ENCODE assay signal across 9 mouse cellular contexts in the genomic region with DNA sequence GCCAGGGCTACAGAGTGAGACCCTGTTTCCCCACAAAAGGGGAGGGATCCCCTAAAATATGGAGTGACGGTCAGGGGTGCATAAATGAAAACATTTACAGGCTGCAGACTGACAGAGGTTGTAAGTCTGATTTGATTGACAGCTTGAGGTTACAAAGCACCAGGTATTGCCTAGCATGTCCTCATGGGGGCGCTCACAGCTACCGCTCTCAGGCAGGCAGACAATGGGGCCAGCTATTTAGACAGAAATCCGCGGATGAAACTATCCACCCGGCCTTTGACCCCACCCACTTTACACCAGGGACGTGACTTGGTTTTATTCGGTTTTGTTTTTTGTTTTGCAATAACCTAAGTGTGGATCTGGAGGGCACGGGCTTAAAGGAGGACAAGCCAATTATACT. TPM values are rescaled to one million over a fixed set of nuclear protein-coding genes. Genes with fewer than 3 reads are reported as not detected.
DNase-seq lines count a peak whose midpoint lies in the region; ATAC-seq and TF ChIP-seq lines count a peak whose summit lies in the region.
"Had no signal": no experiment of that assay in that cellular context is flagged by ENCODE, and none has a peak within 500 bp of the region (broad histone marks: within the 10 kb centered on the region; RNA-seq: fewer than 3 reads in every experiment).

No protein-coding gene starts in this region.

- 10% methylated on average over 9 of the region's 9 CpGs for WGBS in forebrain, embryonic 11.5 days
- 10% methylated on average over 9 of the region's 9 CpGs for WGBS in liver, embryonic 14.5 days (ENCODE audit: insufficient replicate concordance)

- H3K4me2 ChIP-seq in forebrain, embryonic 11.5 days (ENCODE audit: low read depth, low read length, severe bottlenecking) = no peak overlapping the region
- no peak overlapping the region for H3K4me2 ChIP-seq in liver, embryonic 14.5 days (ENCODE audit: low read depth)

- DNase-seq in layer of hippocampus, adult 2 months (ENCODE audit: low spot score in 2 of 2) = peak in 1 of 2 experiments; percentile 62
- DNase-seq in layer of hippocampus, adult 9-11 months = no peak
- peak; percentile 83 for DNase-seq in ES-CJ7 (ENCODE audit: low read depth, low spot score)
- peak; percentile 63 to 66 for DNase-seq in adrenal gland, postnatal 36 days
- peak; percentile 83 for DNase-seq in forebrain, embryonic 11.5 days (ENCODE audit: low spot score)
- DNase-seq in liver, embryonic 14.5 days (ENCODE audit: low read depth in 3 of 3, low spot score in 3 of 3) = peak; percentile 14 to 22 (median 14)
- no peak for DNase-seq in ovary, postnatal 10 days (ENCODE audit: low spot score)

- TF ChIP-seq EP300 in liver, embryonic 14.5 days (IDR thresholded peaks at IDR 0.05; ENCODE audit: low read depth) = no peak

- no peak overlapping the region for H3K9ac ChIP-seq in forebrain, embryonic 11.5 days (ENCODE audit: low read length)
- H3K9ac ChIP-seq in liver, embryonic 14.5 days (replicated peaks) = no peak overlapping the region

- no peaks in the 10 kb centered on the region for H3K36me3 ChIP-seq in forebrain, embryonic 11.5 days (ENCODE audit: control insufficient read depth, insufficient read depth, low read length)
- no peaks in the 10 kb centered on the region for H3K36me3 ChIP-seq in liver, embryonic 14.5 days (replicated peaks; ENCODE audit: control insufficient read depth, insufficient read depth, low read depth)

- 0 out of 2 replicates have a peak, but pooled peaks have one; percentile 18 for ATAC-seq in forebrain, embryonic 11.5 days (replicated peaks; ENCODE audit: low FRiP score)
- ATAC-seq in liver, embryonic 14.5 days (ENCODE audit: insufficient read depth) = no peak
- ATAC-seq in neutrophil, adult 5-6 weeks (ENCODE audit: extremely low read depth, insufficient number of reproducible peaks, low FRiP score, poor library complexity, severe bottlenecking) = peak; percentile 36; the same call in 1 of the 2 replicates

- no peaks in the 10 kb centered on the region for H3K27me3 ChIP-seq in forebrain, embryonic 11.5 days (ENCODE audit: control insufficient read depth, insufficient read depth, low read length)
- no peaks in the 10 kb centered on the region for H3K27me3 ChIP-seq in liver, embryonic 14.5 days (ENCODE audit: control insufficient read depth, insufficient read depth, low read length)

- H3K9me3 ChIP-seq in forebrain, embryonic 11.5 days (ENCODE audit: control insufficient read depth, low read length) = no peaks in the 10 kb centered on the region
- no peaks in the 10 kb centered on the region for H3K9me3 ChIP-seq in liver, embryonic 14.5 days (ENCODE audit: control insufficient read depth, low read length)

- no peak overlapping the region for H3K4me3 ChIP-seq in layer of hippocampus, adult 2 months
- no peak overlapping the region for H3K4me3 ChIP-seq in forebrain, embryonic 11.5 days (ENCODE audit: low read depth, low read length)
- H3K4me3 ChIP-seq in liver, embryonic 14.5 days (ENCODE audit: insufficient read depth in 1 of 2, low read depth in 2 of 2, low read length in 2 of 2) = no peak overlapping the region

- H3K4me1 ChIP-seq in forebrain, embryonic 11.5 days (replicated peaks; ENCODE audit: control insufficient read depth, insufficient read depth, low read length) = peaks cover 2% of the 10 kb centered on the region; the same call in 1 of the 2 replicates
- H3K4me1 ChIP-seq in liver, embryonic 14.5 days (replicated peaks; ENCODE audit: control insufficient read depth in 2 of 2, insufficient read depth in 2 of 2, low read length in 1 of 2) = no peaks in the 10 kb centered on the region

- TF ChIP-seq CTCF in layer of hippocampus, adult 2 months (conservative IDR thresholded peaks at IDR 0.05) = peak; percentile 84
- peak; percentile 68 for TF ChIP-seq CTCF in liver, embryonic 14.5 days (IDR thresholded peaks at IDR 0.05; ENCODE audit: low read depth)

- H3K27ac ChIP-seq in layer of hippocampus, adult 2 months = no peak overlapping the region
- H3K27ac ChIP-seq in forebrain, embryonic 11.5 days (ENCODE audit: low read depth, low read length) = no peak overlapping the region
- H3K27ac ChIP-seq in liver, embryonic 14.5 days = no peak overlapping the region

RNA-seq across cellular contexts. Expression of gene Trpm4, which starts 24.1 kb away (rescaled TPM):
- 10 to 100 TPM; 12.8 to 16.5 TPM for total RNA-seq in layer of hippocampus, adult 2 months (2021)
- total RNA-seq in adrenal gland, postnatal 36 days (2021) = 1 to 10 TPM; 5.7 to 8.5 TPM
- 5.6 and 6.8 TPM in 2 replicates for polyA plus RNA-seq in forebrain, embryonic 11.5 days (2014; fragmentation: Nextera tagmentation; extraction: Ambion mirVana)
- 0.70 and 0.87 TPM in 2 replicates for polyA plus RNA-seq in liver, embryonic 14.5 days (2012; rRNA removed)
- polyA plus RNA-seq in liver, embryonic 14.5 days (2014; fragmentation: Nextera tagmentation; extraction: Ambion mirVana) = 0.43 and 0.60 TPM in 2 replicates
- 2.6 and 5.2 TPM in 2 replicates for total RNA-seq in neutrophil, adult 5-6 weeks (2017)

RNA-seq across cellular contexts. Expression of gene Hrc, which starts 25.6 kb away (rescaled TPM):
- total RNA-seq in layer of hippocampus, adult 2 months (2021) = under 1 TPM; 0.22 to 0.33 TPM
- total RNA-seq in adrenal gland, postnatal 36 days (2021) = under 1 TPM in 1 of 2 experiments, not detected in 1; 0.13 TPM
- not detected in 2 replicates for polyA plus RNA-seq in forebrain, embryonic 11.5 days (2014; fragmentation: Nextera tagmentation; extraction: Ambion mirVana)
- 0.02 and 0.07 TPM in 2 replicates for polyA plus RNA-seq in liver, embryonic 14.5 days (2012; rRNA removed)
- not detected in 2 replicates for polyA plus RNA-seq in liver, embryonic 14.5 days (2014; fragmentation: Nextera tagmentation; extraction: Ambion mirVana)
- total RNA-seq in neutrophil, adult 5-6 weeks (2017) = not detected in 2 replicates

RNA-seq across cellular contexts. Expression of gene Slc6a21, which starts 32.1 kb away (rescaled TPM):
- total RNA-seq in layer of hippocampus, adult 2 months (2021) = not detected
- under 1 TPM in 1 of 2 experiments, not detected in 1; 0.13 TPM for total RNA-seq in adrenal gland, postnatal 36 days (2021)
- not detected in 2 replicates for polyA plus RNA-seq in forebrain, embryonic 11.5 days (2014; fragmentation: Nextera tagmentation; extraction: Ambion mirVana)
- polyA plus RNA-seq in liver, embryonic 14.5 days (2012; rRNA removed) = not detected in 2 replicates
- polyA plus RNA-seq in liver, embryonic 14.5 days (2014; fragmentation: Nextera tagmentation; extraction: Ambion mirVana) = not detected in 2 replicates
- not detected in 2 replicates for total RNA-seq in neutrophil, adult 5-6 weeks (2017)
- total RNA-seq: gastrocnemius, postnatal 4 days had no signal

RNA-seq across cellular contexts. Expression of gene Ppfia3, which starts 57.4 kb away (rescaled TPM):
- 100 to 1,000 TPM; 133 to 138 TPM for total RNA-seq in layer of hippocampus, adult 2 months (2021)
- 1 to 10 TPM; 1.5 to 1.7 TPM for total RNA-seq in adrenal gland, postnatal 36 days (2021)
- polyA plus RNA-seq in forebrain, embryonic 11.5 days (2014; fragmentation: Nextera tagmentation; extraction: Ambion mirVana) = 11.6 and 13.0 TPM in 2 replicates
- 0.21 and 0.22 TPM in 2 replicates for polyA plus RNA-seq in liver, embryonic 14.5 days (2012; rRNA removed)
- polyA plus RNA-seq in liver, embryonic 14.5 days (2014; fragmentation: Nextera tagmentation; extraction: Ambion mirVana) = 0.25 TPM in 1 of 2 replicates, not detected in the other
- total RNA-seq in neutrophil, adult 5-6 weeks (2017) = not detected in 2 replicates

Comparison
In these comparisons a context has a peak if more than half of its experiments do, and no peak if none do; other contexts are left out.
1. DNase-seq: peak in ES-CJ7 (single experiment), adrenal gland, postnatal 36 days (2 of 2), forebrain, embryonic 11.5 days (single experiment) and liver, embryonic 14.5 days (3 of 3); none in layer of hippocampus, adult 9-11 months (single experiment) and ovary, postnatal 10 days (single experiment).